Mouse (Mus musculus): ENCODE data around the gene Rorb. TPM values are rescaled to one million over a fixed set of nuclear protein-coding genes. Genes with fewer than 3 reads are reported as not detected.

Gene Rorb
- polyA plus RNA-seq, 1 experiment from 2014 or later = 6.3 TPM

DNA sequence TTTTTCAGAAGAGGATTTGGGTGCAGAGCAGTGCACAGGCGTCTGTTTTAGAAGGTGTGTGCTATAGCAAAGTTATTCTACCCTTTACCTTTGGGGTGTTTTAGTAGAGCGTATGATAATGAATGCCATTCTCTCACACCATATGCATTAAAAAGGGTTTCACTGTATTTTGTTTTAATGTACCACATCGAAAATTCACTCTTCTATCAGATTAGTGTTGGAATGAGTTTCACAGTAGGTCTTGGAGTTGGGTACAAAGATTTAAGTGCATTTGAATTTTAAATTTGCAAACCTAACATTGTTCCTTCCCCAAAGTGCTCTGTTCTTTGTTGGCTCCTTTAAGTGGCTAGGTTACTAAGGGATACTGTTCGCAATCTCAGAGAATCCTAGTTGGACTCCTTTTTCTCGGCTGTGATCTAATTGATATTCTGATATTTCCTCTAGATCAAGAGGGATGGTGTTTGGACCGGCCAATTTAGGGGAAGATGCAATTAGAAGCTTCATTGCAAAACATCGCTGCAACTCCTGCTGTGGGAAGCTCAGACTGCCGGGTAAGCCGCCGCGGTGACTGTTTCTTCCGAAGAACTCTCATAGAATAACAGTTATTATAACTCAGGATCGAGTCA lies 222.4 kb downstream of the Rorb start:
- ATAC-seq (peak; percentile 88), DNase-seq (ENCODE audit: low spot score) (peak; percentile 85)
- Histone ChIP-seq H3K36me3 (ENCODE audit: control insufficient read depth, insufficient read depth, low read length) (no peaks in the 10 kb centered on the region), H3K9ac (ENCODE audit: low read length) (peak overlapping the region; percentile 59), H3K4me2 (ENCODE audit: low read length) (peak overlapping the region; percentile 58), H3K4me3 (ENCODE audit: low read depth, low read length) (peak overlapping the region; percentile 31), H3K4me1 (ENCODE audit: control insufficient read depth, insufficient read depth, low read length) (peaks cover 7% of the 10 kb centered on the region), H3K9me3 (replicated peaks; ENCODE audit: control insufficient read depth, low read length) (no peaks in the 10 kb centered on the region), H3K27me3 (replicated peaks; ENCODE audit: control insufficient read depth, insufficient read depth, low read length) (no peaks in the 10 kb centered on the region), H3K27ac (ENCODE audit: low read depth, low read length) (peak overlapping the region; percentile 78)
- 2% methylated on average over 13 of the region's 13 CpGs for WGBS

DNA sequence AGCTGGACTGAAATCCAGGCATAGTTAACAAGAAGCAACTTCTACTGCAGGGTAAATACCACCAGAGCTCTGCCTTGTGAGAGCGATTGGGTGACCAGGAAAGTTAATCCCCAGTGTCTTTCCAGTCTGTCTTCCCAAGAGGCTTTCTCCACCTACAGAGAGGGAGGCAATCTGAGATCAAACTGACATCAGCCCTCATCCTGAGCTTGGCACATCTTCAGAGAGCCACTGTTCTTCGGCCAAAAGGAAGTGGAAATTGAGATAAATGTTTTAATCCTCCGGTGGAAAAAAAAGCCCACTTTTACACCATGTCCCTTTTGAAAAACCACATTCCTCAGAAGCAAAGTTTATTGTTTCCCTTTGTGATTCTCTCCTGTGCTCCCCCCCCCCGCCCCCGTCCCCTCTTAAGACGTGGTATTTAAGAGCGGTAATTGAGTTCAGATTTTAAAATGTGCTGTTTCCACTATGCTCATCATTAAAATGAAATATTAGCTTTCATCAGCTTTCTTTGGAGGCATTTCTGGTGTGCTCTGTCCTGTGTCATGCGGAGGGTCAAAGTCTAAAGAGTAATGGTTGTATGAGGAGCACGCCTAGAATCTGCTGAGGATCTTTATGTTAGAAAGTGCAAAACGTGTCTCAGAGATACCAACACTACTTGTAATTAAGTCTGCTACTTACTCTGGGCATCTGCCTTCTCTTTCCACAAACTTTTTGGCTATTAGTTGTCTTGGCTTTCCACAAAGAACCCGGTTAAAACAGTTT lies 223.2 kb downstream of the Rorb start:
- Histone ChIP-seq H3K9ac (ENCODE audit: low read length) (no peak overlapping the region), H3K27me3 (replicated peaks; ENCODE audit: control insufficient read depth, insufficient read depth, low read length) (no peaks in the 10 kb centered on the region), H3K36me3 (ENCODE audit: control insufficient read depth, insufficient read depth, low read length) (no peaks in the 10 kb centered on the region), H3K9me3 (replicated peaks; ENCODE audit: control insufficient read depth, low read length) (no peaks in the 10 kb centered on the region), H3K4me3 (ENCODE audit: low read depth, low read length) (no peak overlapping the region), H3K27ac (ENCODE audit: low read depth, low read length) (peak overlapping the region; percentile 78; the same call in 1 of the 2 replicates), H3K4me1 (ENCODE audit: control insufficient read depth, insufficient read depth, low read length) (peaks cover 7% of the 10 kb centered on the region), H3K4me2 (ENCODE audit: low read length) (peak overlapping the region; percentile 58)
- ATAC-seq = no peak
- peak; percentile 24 for DNase-seq (ENCODE audit: low spot score)
- WGBS = 21% methylated on average over 11 of the region's 11 CpGs

DNA sequence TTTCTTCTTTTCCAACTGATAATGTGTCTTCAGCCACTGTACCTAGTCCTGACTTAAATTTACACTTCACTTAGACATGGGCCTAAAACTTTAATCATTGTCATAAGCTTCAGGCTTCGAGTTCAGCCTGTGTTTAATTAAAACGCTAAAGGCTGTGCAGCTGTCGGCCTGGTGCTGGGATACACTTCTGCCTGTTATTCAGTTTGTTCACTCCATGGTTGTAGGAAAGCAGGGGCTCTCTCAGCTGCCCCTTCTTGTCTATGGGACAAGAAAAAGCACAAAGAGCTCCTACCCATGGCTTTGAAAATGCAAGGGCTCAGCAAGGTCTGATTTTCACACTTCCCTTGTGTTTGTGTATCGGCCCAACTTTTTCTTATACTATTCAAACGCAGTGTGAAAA lies 229.8 kb downstream of the Rorb start:
- Histone ChIP-seq H3K4me2 (ENCODE audit: low read length) (no peak overlapping the region), H3K36me3 (ENCODE audit: control insufficient read depth, insufficient read depth, low read length) (no peaks in the 10 kb centered on the region), H3K4me3 (ENCODE audit: low read depth, low read length) (no peak overlapping the region), H3K9ac (ENCODE audit: low read length) (no peak overlapping the region), H3K27me3 (replicated peaks; ENCODE audit: control insufficient read depth, insufficient read depth, low read length) (no peaks in the 10 kb centered on the region), H3K27ac (ENCODE audit: low read depth, low read length) (no peak overlapping the region), H3K4me1 (ENCODE audit: control insufficient read depth, insufficient read depth, low read length) (no peaks in the 10 kb centered on the region; the same call in 1 of the 2 replicates), H3K9me3 (replicated peaks; ENCODE audit: control insufficient read depth, low read length) (no peaks in the 10 kb centered on the region)
- WGBS = 40% methylated on average over 5 of the region's 5 CpGs
- DNase-seq (ENCODE audit: low spot score) (no peak), ATAC-seq (0 out of 2 replicates have a peak, but pooled peaks have one; percentile 32)

Data from forebrain, embryonic 14.5 days (tissue).